Comparison of ENCODE assay signal across 13 mouse cellular contexts in the genomic region with DNA sequence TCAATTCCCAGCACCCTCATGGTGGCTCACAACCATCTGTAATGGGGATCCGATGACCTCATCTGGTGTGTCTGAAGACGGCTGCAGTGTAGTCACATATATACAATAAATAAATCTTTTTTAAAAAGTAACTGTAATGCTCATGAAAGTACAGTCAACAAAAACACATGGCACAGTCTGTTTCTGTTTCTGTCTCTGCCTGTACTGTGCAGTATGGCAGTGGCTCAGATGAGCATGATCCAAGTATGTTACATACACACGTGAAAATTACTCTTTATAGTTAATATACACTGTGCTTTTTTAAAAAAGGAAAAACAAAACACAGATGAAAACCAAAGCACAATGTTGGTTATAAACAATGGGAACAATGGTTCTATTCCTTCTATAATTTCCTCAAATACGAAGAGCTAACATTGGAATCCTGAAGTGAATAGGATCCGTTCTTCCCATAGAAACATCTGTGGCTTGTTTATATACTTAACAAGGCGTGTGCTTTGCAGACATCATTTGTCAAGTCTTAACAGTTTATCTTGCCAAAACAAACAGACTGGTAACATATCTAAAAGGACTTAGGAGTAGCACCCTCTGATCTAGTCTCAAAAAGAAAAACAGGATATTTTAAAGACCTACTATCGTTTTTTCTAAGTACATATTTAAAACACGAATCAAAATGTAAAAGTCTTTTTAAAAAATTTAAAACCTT. TPM values are rescaled to one million over a fixed set of nuclear protein-coding genes. Genes with fewer than 3 reads are reported as not detected.
DNase-seq lines count a peak whose midpoint lies in the region; ATAC-seq and TF ChIP-seq lines count a peak whose summit lies in the region.
"Had no signal": no experiment of that assay in that cellular context is flagged by ENCODE, and none has a peak within 500 bp of the region (broad histone marks: within the 10 kb centered on the region; RNA-seq: fewer than 3 reads in every experiment).

No protein-coding gene starts in this region.

- peaks cover 20% of the 10 kb centered on the region for H3K36me3 ChIP-seq in heart, embryonic 15.5 days
- H3K36me3 ChIP-seq in lung, embryonic 16.5 days (ENCODE audit: control insufficient read depth, insufficient read depth, low read length), result peaks cover 11% of the 10 kb centered on the region; the same call in 1 of the 2 replicates
- H3K36me3 ChIP-seq in myocyte (ENCODE audit: control insufficient read depth, insufficient read depth), result peaks cover 16% of the 10 kb centered on the region

- H3ac ChIP-seq in myocyte (ENCODE audit: control insufficient read depth, insufficient read length), result no peak overlapping the region

- H3K4me2 ChIP-seq in heart, embryonic 15.5 days, result no peak overlapping the region
- peak overlapping the region; percentile 21; the same call in 1 of the 2 replicates for H3K4me2 ChIP-seq in lung, embryonic 16.5 days (ENCODE audit: low read depth, low read length)
- peak overlapping the region; percentile 31 for H3K4me2 ChIP-seq in myocyte (ENCODE audit: low read depth)
- H3K4me2 ChIP-seq: limb, embryonic 13.5 days; neural tube, embryonic 12.5 days had no signal

- H3K27ac ChIP-seq in heart, embryonic 15.5 days, result 0 out of 2 replicates have a peak overlapping the region, but pooled peaks have one; percentile 11
- H3K27ac ChIP-seq in lung, embryonic 16.5 days (ENCODE audit: low read length), result peak overlapping the region; percentile 70
- H3K27ac ChIP-seq: hindbrain, postnatal 0 days; limb, embryonic 13.5 days; midbrain, embryonic 10.5 days; neural tube, embryonic 12.5 days had no signal

- DNase-seq in heart, adult 8-10 months (ENCODE audit: low spot score), result no peak
- DNase-seq in lung, adult 18-20 months, result no peak
- DNase-seq in fibroblast of lung, adult 2 months (ENCODE audit: low read depth), result peak; percentile 11
- DNase-seq in left cerebral cortex, adult 11 months (ENCODE audit: low spot score), result no peak

- no peak overlapping the region for H3K9ac ChIP-seq in heart, embryonic 15.5 days
- H3K9ac ChIP-seq in lung, embryonic 16.5 days (ENCODE audit: low read length), result no peak overlapping the region
- H3K9ac ChIP-seq: limb, embryonic 13.5 days; liver, postnatal 0 days; neural tube, embryonic 12.5 days had no signal

- 0 out of 2 replicates have a peak, but pooled peaks cover 4% of the 10 kb centered on the region for H3K27me3 ChIP-seq in heart, embryonic 15.5 days
- no peaks in the 10 kb centered on the region for H3K27me3 ChIP-seq in lung, embryonic 16.5 days (ENCODE audit: control insufficient read depth, insufficient read depth, low read depth, low read length)
- no peaks in the 10 kb centered on the region for H3K27me3 ChIP-seq in myocyte (ENCODE audit: control insufficient read depth, insufficient read depth, insufficient read length)
- H3K27me3 ChIP-seq: limb, embryonic 13.5 days; neural tube, embryonic 12.5 days had no signal

- H3K79me2 ChIP-seq in myocyte (ENCODE audit: control insufficient read depth, insufficient read depth), result peaks cover 13% of the 10 kb centered on the region

- H3K4me1 ChIP-seq in heart, embryonic 15.5 days (replicated peaks), result peaks cover 22% of the 10 kb centered on the region
- H3K4me1 ChIP-seq in lung, embryonic 16.5 days (replicated peaks; ENCODE audit: control insufficient read depth, insufficient read depth, low read length), result peaks cover 22% of the 10 kb centered on the region

- H3K9me3 ChIP-seq in heart, embryonic 15.5 days (replicated peaks), result no peaks in the 10 kb centered on the region
- H3K9me3 ChIP-seq in lung, embryonic 16.5 days (ENCODE audit: control insufficient read depth, low read length), result no peaks in the 10 kb centered on the region
- H3K9me3 ChIP-seq: G1E; limb, embryonic 13.5 days; midbrain, embryonic 10.5 days; neural tube, embryonic 12.5 days had no signal

- 55% methylated on average over 8 of the region's 8 CpGs for WGBS in heart, embryonic 15.5 days
- 30% methylated on average over 8 of the region's 8 CpGs for WGBS in lung, embryonic 16.5 days

- no peak overlapping the region for H3K4me3 ChIP-seq in heart, embryonic 15.5 days
- H3K4me3 ChIP-seq in lung, embryonic 16.5 days (ENCODE audit: low read length), result no peak overlapping the region
- no peak overlapping the region for H3K4me3 ChIP-seq in myocyte
- H3K4me3 ChIP-seq: limb, embryonic 13.5 days; midbrain, embryonic 10.5 days; neural tube, embryonic 12.5 days had no signal

- no peak for ATAC-seq in heart, embryonic 15.5 days (replicated peaks; ENCODE audit: insufficient number of reproducible peaks, insufficient read depth, low FRiP score, low read depth)
- peak; percentile 72 for ATAC-seq in lung, embryonic 16.5 days (ENCODE audit: low read depth)

- no peak for TF ChIP-seq POLR2A in myocyte (IDR thresholded peaks at IDR 0.05; ENCODE audit: insufficient read length, low read depth)

TF ChIP-seq in myocyte, 11 proteins besides CTCF, POLR2A, EP300 and RAD21:
- TF ChIP-seq POLR2AphosphoS2 (IDR thresholded peaks at IDR 0.05; ENCODE audit: insufficient read length, low read depth) (no peak), USF1 (IDR thresholded peaks at IDR 0.05; ENCODE audit: low read depth) (no peak), REST (IDR thresholded peaks at IDR 0.05; ENCODE audit: insufficient read depth, insufficient read length) (no peak), SRF (IDR thresholded peaks at IDR 0.05; ENCODE audit: control insufficient read depth, insufficient read length, low read depth) (no peak), MYOD1 (IDR thresholded peaks at IDR 0.05; ENCODE audit: control insufficient read depth in 1 of 3, insufficient read length in 2 of 3, low read depth in 2 of 3) (no peak), TCF3 (IDR thresholded peaks at IDR 0.05; ENCODE audit: insufficient read length, low read depth) (no peak)

RNA-seq across cellular contexts. Expression of a gene that starts 35.4 kb away (rescaled TPM):
- polyA plus RNA-seq in heart, embryonic 15.5 days (2015; fragmentation: Nextera tagmentation; extraction: Ambion mirVana), result 63.3 and 69.0 TPM in 2 replicates
- 10 to 100 TPM; 31.9 to 38.7 (median 35.1) TPM for total RNA-seq in heart, adult 8-10 months (2022)
- 93.8 and 101 TPM in 2 replicates for polyA plus RNA-seq in lung, embryonic 16.5 days (2015; fragmentation: Nextera tagmentation; extraction: Ambion mirVana)
- polyA plus RNA-seq in myocyte (2012; fragmentation: generic; extraction: Trizol), result 52.3 TPM

RNA-seq across cellular contexts. Expression of a gene that starts 58.4 kb away (rescaled TPM):
- polyA plus RNA-seq in heart, embryonic 15.5 days (2015; fragmentation: Nextera tagmentation; extraction: Ambion mirVana), result 11.1 and 12.6 TPM in 2 replicates
- total RNA-seq in heart, adult 8-10 months (2022), result 10 to 100 TPM; 12.0 to 14.1 (median 13.1) TPM
- polyA plus RNA-seq in lung, embryonic 16.5 days (2015; fragmentation: Nextera tagmentation; extraction: Ambion mirVana), result 19.7 and 19.8 TPM in 2 replicates
- polyA plus RNA-seq in myocyte (2012; fragmentation: generic; extraction: Trizol), result 3.0 TPM
